Comparison of ENCODE assay signal across 19 mouse cellular contexts in the genomic region with DNA sequence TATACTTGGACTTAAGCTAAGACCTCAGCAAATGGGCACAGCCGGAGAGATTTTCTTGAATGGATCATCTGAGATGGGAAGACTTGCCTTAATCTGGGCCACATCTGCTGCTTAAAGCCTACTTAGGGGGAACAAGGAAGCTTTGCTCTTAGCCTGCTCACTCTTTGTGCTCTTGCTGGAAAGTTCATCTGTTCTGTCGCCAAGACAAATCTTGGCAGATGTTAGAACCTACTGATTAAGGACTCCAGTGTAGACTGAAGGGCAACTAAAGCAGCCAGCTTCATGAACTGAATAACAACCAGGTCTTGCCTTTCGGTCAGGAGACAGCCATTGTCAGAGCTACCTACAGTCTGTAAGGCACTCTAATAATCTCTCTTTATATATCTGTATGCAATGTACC.
DNase-seq lines count a peak whose midpoint lies in the region.
"Had no signal": no experiment of that assay in that cellular context is flagged by ENCODE, and none has a peak within 500 bp of the region (broad histone marks: within the 10 kb centered on the region; RNA-seq: fewer than 3 reads in every experiment).

No protein-coding gene starts in this region.

- no peaks in the 10 kb centered on the region for H3K4me1 ChIP-seq in embryonic facial prominence, embryonic 10.5 days
- H3K4me1 ChIP-seq: embryonic facial prominence, embryonic 12.5 days; forebrain, embryonic 15.5 days; heart, embryonic 13.5 days; hindbrain, embryonic 15.5 days; limb, embryonic 12.5 days; midbrain, embryonic 12.5 days; neural tube, embryonic 12.5 days had no signal

- 92% methylated on average over 3 of the region's 3 CpGs for WGBS in embryonic facial prominence, embryonic 10.5 days

- H3K36me3 ChIP-seq in embryonic facial prominence, embryonic 10.5 days (replicated peaks) = peaks cover 38% of the 10 kb centered on the region
- H3K36me3 ChIP-seq: heart, embryonic 13.5 days had no signal

- no peaks in the 10 kb centered on the region for H3K9me3 ChIP-seq in embryonic facial prominence, embryonic 10.5 days
- H3K9me3 ChIP-seq: embryonic facial prominence, embryonic 12.5 days; forebrain, embryonic 15.5 days; heart, embryonic 13.5 days; hindbrain, embryonic 15.5 days; limb, embryonic 12.5 days; midbrain, embryonic 12.5 days; neural tube, embryonic 12.5 days had no signal

- H3K27ac ChIP-seq in embryonic facial prominence, embryonic 10.5 days (replicated peaks) = no peak overlapping the region
- H3K27ac ChIP-seq: embryonic facial prominence, embryonic 12.5 days; forebrain, embryonic 15.5 days; heart, embryonic 13.5 days; hindbrain, embryonic 15.5 days; limb, embryonic 12.5 days; liver, embryonic 14.5 days; midbrain, embryonic 12.5 days; neural tube, embryonic 12.5 days had no signal

- DNase-seq in layer of hippocampus, adult 8-10 months (ENCODE audit: low spot score in 2 of 2) = peak; percentile 22 to 48
- no peak for DNase-seq in layer of hippocampus, postnatal 25 days (ENCODE audit: extremely low spot score in 1 of 2, low spot score in 1 of 2)
- peak; percentile 30 for DNase-seq in right cerebral cortex, adult 18-20 months
- no peak for DNase-seq in right cerebral cortex, postnatal 25 days
- peak; percentile 37 for DNase-seq in layer of hippocampus, adult 9-11 months
- no peak for DNase-seq in embryonic facial prominence, embryonic 10.5 days (ENCODE audit: low spot score)
- DNase-seq in lung, postnatal 36 days = no peak
- DNase-seq: adrenal gland, adult 8-10 months; cerebellum, adult 9-11 months; gastrocnemius, postnatal 10 days; heart, adult 18-20 months had no signal

- H3K4me3 ChIP-seq in embryonic facial prominence, embryonic 10.5 days = no peak overlapping the region
- H3K4me3 ChIP-seq: embryonic facial prominence, embryonic 12.5 days; forebrain, embryonic 15.5 days; heart, embryonic 13.5 days; hindbrain, embryonic 15.5 days; limb, embryonic 12.5 days; midbrain, embryonic 12.5 days; neural tube, embryonic 12.5 days had no signal

- no peaks in the 10 kb centered on the region for H3K27me3 ChIP-seq in embryonic facial prominence, embryonic 10.5 days (replicated peaks; ENCODE audit: low read depth, poor library complexity, severe bottlenecking)
- H3K27me3 ChIP-seq: embryonic facial prominence, embryonic 12.5 days; forebrain, embryonic 15.5 days; heart, embryonic 13.5 days; hindbrain, embryonic 15.5 days; limb, embryonic 12.5 days; midbrain, embryonic 12.5 days; neural tube, embryonic 12.5 days had no signal

Comparison
In these comparisons a context has a peak if more than half of its experiments do, and no peak if none do; other contexts are left out.
1. DNase-seq: peak in layer of hippocampus, adult 8-10 months (2 of 2), right cerebral cortex, adult 18-20 months (single experiment) and layer of hippocampus, adult 9-11 months (single experiment); none in layer of hippocampus, postnatal 25 days (0 of 2), right cerebral cortex, postnatal 25 days (single experiment), embryonic facial prominence, embryonic 10.5 days (single experiment) and lung, postnatal 36 days (single experiment).